Mouse (Mus musculus): Measurements from ENCODE around the gene Abhd14b.

- TF ChIP-seq POLR2A (IDR thresholded peaks at IDR 0.05; ENCODE audit: control insufficient read depth, extremely low read depth, insufficient read depth, low read length, poor library complexity) (no peak), CTCF (IDR thresholded peaks at IDR 0.05; ENCODE audit: borderline replicate concordance, control insufficient read depth, extremely low read depth, insufficient read depth, low read length, poor library complexity) (no peak)
Observed at GRCm38 (mm10) chr9:106420608-106421007, 26.7 kb upstream of the Abhd14b start.
